Mouse (Mus musculus): ENCODE data around the gene Gimap4.

DNA sequence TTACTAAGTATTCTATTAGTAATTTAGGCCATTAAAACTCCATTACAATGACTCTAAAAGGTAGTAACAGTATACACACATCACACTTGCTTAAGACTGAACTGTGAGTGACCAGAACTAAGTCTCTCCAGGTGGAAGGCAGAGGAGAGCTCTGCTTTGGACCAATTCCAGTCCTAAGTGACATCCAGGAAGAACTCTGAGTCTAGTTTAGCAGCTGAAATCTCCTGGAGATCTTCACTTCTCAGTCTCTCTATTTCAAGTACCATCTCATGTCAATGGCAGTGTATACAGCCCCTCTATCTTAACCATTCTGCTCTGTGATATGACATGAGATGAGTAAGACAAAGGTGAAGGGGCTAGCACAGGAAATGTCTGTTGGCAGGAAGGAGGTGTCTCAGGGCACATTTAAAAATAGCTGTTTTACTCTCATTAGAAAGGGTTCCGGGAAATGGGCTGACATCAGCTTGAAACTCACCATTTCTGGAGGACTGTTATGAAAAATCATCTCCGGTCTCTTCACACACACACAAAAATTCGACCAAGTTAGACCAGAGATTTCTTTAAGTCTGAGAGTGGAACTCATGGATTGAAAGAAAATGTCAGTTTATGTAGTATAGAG is 2.8 kb upstream of the Gimap4 start:
- TF ChIP-seq CTCF (IDR thresholded peaks at IDR 0.05; ENCODE audit: low read depth, low read length) (no peak), GATA1 (IDR thresholded peaks at IDR 0.05; ENCODE audit: borderline replicate concordance, low read length) (no peak), POLR2AphosphoS5 (IDR thresholded peaks at IDR 0.05; ENCODE audit: insufficient replicate concordance, low read depth, low read length) (no peak), TAL1 (conservative IDR thresholded peaks at IDR 0.05; ENCODE audit: low read depth, low read length) (no peak), GATA2 (IDR thresholded peaks at IDR 0.05; ENCODE audit: borderline replicate concordance, low read depth, low read length) (no peak)
